Mouse (Mus musculus): ENCODE measurements around the gene Cask.

GRCm38 (mm10) chrX:13479570-13479969 is 371.6 kb downstream of the Cask start:
- no peak for TF ChIP-seq CTCF (IDR thresholded peaks at IDR 0.05; ENCODE audit: extremely low read depth, insufficient read length, insufficient replicate concordance, low read depth, low read length)
- no peak for TF ChIP-seq POLR2A (IDR thresholded peaks at IDR 0.05; ENCODE audit: low read depth, low read length)
